Mouse (Mus musculus) thymus, postnatal 4 days (tissue): ENCODE results near the gene Coq10b.

ENCODE experiments used
- DNase-seq: peaks from one replicate; pipeline ENCODE4 v3.0.0; 2021

The Coq10b gene

GRCm38 (mm10) chr1:55109066-55109766 lies 56.6 kb downstream of the Coq10b start:
- no peak for DNase-seq
